Mouse (Mus musculus) stomach, postnatal 0 days (tissue): ENCODE data around the gene Mrps33. TPM values are rescaled to one million over a fixed set of nuclear protein-coding genes. Genes with fewer than 3 reads are reported as not detected.

Experiments used
- ATAC-seq: fragments of 200-750 bp; cut with Nextera tagmentation; 2 replicates; pipeline ENCODE4 v1.8.0; 2017; ENCODE audit not compliant: low FRiP score, low TSS enrichment
- DNase-seq: peaks from one replicate; pipeline ENCODE4 v3.0.0-alpha.2; 2016; ENCODE audit warnings: low spot score
- H3K27ac ChIP-seq: fragments of 300-500 bp; sonication (generic); replicated peaks from 2 replicates; pipeline ENCODE4 v1.5.1; 2014; ENCODE audit warnings: mild to moderate bottlenecking, control low read depth
- H3K27me3 ChIP-seq: fragments of 300-500 bp; sonication (generic); 2 replicates; pipeline ENCODE4 v1.6.1; 2014; ENCODE audit warnings: low read length; ENCODE audit not compliant: control insufficient read depth, insufficient read depth
- H3K36me3 ChIP-seq: fragments of 300-500 bp; sonication (generic); 2 replicates; pipeline ENCODE4 v1.6.1; 2014; ENCODE audit warnings: low read length, mixed read lengths; ENCODE audit not compliant: control insufficient read depth, insufficient read depth
- H3K4me1 ChIP-seq: fragments of 300-500 bp; sonication (generic); replicated peaks from 2 replicates; pipeline ENCODE4 v1.6.1; 2014; ENCODE audit warnings: antibody characterized with exemption; ENCODE audit not compliant: control insufficient read depth, insufficient read depth
- H3K4me2 ChIP-seq: fragments of 300-500 bp; sonication (generic); replicated peaks from 2 replicates; pipeline ENCODE4 v1.6.1; 2014; ENCODE audit warnings: low read depth, mild to moderate bottlenecking, control low read depth, moderate library complexity
- H3K4me3 ChIP-seq: fragments of 300-500 bp; sonication (generic); 2 replicates; pipeline ENCODE4 v1.5.1; 2014; ENCODE audit warnings: low read depth, low read length, control low read depth
- H3K9ac ChIP-seq: fragments of 300-500 bp; sonication (generic); 2 replicates; pipeline ENCODE4 v1.6.1; 2014; ENCODE audit warnings: mild to moderate bottlenecking, low read length, control low read depth, mixed read lengths
- H3K9me3 ChIP-seq: fragments of 300-500 bp; sonication (generic); 2 replicates; pipeline ENCODE4 v1.6.1; 2016; ENCODE audit warnings: low read length; ENCODE audit not compliant: control insufficient read depth
- CTCF ChIP-seq: IDR thresholded peaks from 2 replicates; pipeline ENCODE4 v1.5.1; 2016; ENCODE audit warnings: antibody characterized with exemption, low read depth, mild to moderate bottlenecking, moderate library complexity
- EP300 ChIP-seq: optimal IDR thresholded peaks from 2 replicates; pipeline ENCODE3; 2016; ENCODE audit warnings: antibody characterized with exemption
- WGBS: fragments of 180-500 bp; shearing (Covaris S2); extraction: QIAGEN DNeasy Blood & Tissue Kit; methylation state at CpG from one replicate; pipeline ENCODE4 v1.1.7; 2014; 5-methylcytosine and 5-hydroxymethylcytosine counted together
- polyA plus RNA-seq: library from polyadenylated mRNA; unstranded; fragments of >200 nt; fragmentation: Nextera tagmentation; extraction: Ambion mirVana; gene quantifications from 2 replicates; pipeline ENCODE4 v1.2.1, GENCODE M21; 2015

The Mrps33 gene
- polyA plus RNA-seq, 1 experiment from 2014 or later = 151 TPM

DNA sequence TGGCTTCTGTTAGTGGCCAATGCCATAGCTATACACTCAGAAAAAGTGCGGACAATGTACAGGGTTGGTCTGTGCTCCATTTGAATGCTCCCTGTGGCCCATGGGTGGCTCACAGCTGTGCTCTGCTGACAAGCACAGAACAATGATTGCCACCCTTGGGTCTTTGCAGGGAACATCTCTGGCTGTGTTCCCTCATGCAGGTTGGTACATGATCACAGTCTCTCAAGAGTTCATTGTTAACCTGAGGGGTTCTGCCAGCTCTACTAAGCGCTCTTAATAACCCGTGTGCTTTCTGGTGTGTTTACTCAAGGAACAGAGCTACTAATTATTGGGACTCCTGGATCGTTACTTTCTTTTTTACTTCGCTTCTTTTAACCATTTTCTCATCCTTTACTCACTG is 24.8 kb downstream of the Mrps33 start:
- H3K4me2 ChIP-seq = no peak overlapping the region
- WGBS = 63% methylated on average over 5 of the region's 5 CpGs
- no peak overlapping the region for H3K27ac ChIP-seq
- H3K9me3 ChIP-seq = no peaks in the 10 kb centered on the region
- H3K4me3 ChIP-seq = no peak overlapping the region
- no peaks in the 10 kb centered on the region for H3K4me1 ChIP-seq
- no peak for TF ChIP-seq CTCF
- no peak for TF ChIP-seq EP300
- H3K9ac ChIP-seq = no peak overlapping the region
- no peaks in the 10 kb centered on the region for H3K36me3 ChIP-seq
- DNase-seq (no peak), ATAC-seq (no peak)
- no peaks in the 10 kb centered on the region for H3K27me3 ChIP-seq

DNA sequence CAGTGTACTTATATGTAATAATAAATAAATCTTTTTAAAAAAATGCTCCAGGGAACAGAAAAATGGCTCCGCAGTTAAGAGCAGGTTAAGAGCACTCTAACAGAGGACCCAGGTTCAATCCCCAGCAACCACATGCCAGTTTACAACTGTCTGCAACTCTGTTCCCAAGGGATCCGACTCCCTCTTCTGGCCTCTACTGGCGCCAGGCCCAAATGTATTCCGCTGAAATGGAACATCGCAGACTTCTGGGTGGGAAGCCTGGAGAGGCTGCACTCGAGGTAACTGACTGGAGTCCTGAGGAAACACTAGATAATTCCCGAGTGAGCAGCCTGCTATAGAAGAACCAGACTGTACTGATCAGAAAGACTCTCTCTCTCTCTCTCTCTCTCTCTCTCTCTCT is 27.3 kb downstream of the Mrps33 start:
- no peak for DNase-seq
- TF ChIP-seq EP300 (no peak), CTCF (no peak)
- 68% methylated on average over 7 of the region's 7 CpGs for WGBS
- H3K9ac ChIP-seq = no peak overlapping the region
- no peak overlapping the region for H3K4me2 ChIP-seq
- H3K27me3 ChIP-seq = no peaks in the 10 kb centered on the region
- H3K27ac ChIP-seq = no peak overlapping the region
- H3K4me1 ChIP-seq = no peaks in the 10 kb centered on the region
- H3K9me3 ChIP-seq = no peaks in the 10 kb centered on the region
- H3K36me3 ChIP-seq = no peaks in the 10 kb centered on the region
- no peak overlapping the region for H3K4me3 ChIP-seq
- ATAC-seq = no peak

- Histone ChIP-seq H3K4me1 (no peaks in the 10 kb centered on the region), H3K36me3 (no peaks in the 10 kb centered on the region), H3K9me3 (no peaks in the 10 kb centered on the region), H3K27ac (no peak overlapping the region), H3K27me3 (no peaks in the 10 kb centered on the region), H3K4me3 (no peak overlapping the region), H3K9ac (no peak overlapping the region), H3K4me2 (no peak overlapping the region)
- no peak for TF ChIP-seq EP300
- TF ChIP-seq CTCF = peak; percentile 73
- no peak for DNase-seq
- ATAC-seq = peak; percentile 20; the same call in 1 of the 2 replicates
- WGBS = 34% methylated on average over 3 of the region's 3 CpGs
These were observed 28.2 kb downstream of the Mrps33 start for GRCm38 (mm10) chr6:39782618-39783017.

- H3K9me3 ChIP-seq = no peaks in the 10 kb centered on the region
- no peaks in the 10 kb centered on the region for H3K4me1 ChIP-seq
- TF ChIP-seq EP300 (no peak), CTCF (no peak; the same call in 1 of the 2 replicates)
- no peaks in the 10 kb centered on the region for H3K36me3 ChIP-seq
- ATAC-seq (peak; percentile 90), DNase-seq (peak; percentile 53)
- 42% methylated on average over 17 of the region's 17 CpGs for WGBS
- peak overlapping the region; percentile 61 for H3K4me2 ChIP-seq
- H3K4me3 ChIP-seq = peak overlapping the region; percentile 20
- peak overlapping the region; percentile 53; the same call in 1 of the 2 replicates for H3K27ac ChIP-seq
- no peaks in the 10 kb centered on the region for H3K27me3 ChIP-seq
- H3K9ac ChIP-seq = no peak overlapping the region
These were observed 28.8 kb downstream of the Mrps33 start for GRCm38 (mm10) chr6:39781766-39782530.

GRCm38 (mm10) chr6:39780857-39781666 is 29.7 kb downstream of the Mrps33 start:
- Histone ChIP-seq H3K36me3 (no peaks in the 10 kb centered on the region), H3K4me2 (peak overlapping the region; percentile 61), H3K4me1 (no peaks in the 10 kb centered on the region), H3K27me3 (no peaks in the 10 kb centered on the region), H3K27ac (peak overlapping the region; percentile 67), H3K9ac (peak overlapping the region; percentile 45), H3K4me3 (peak overlapping the region; percentile 20), H3K9me3 (no peaks in the 10 kb centered on the region)
- DNase-seq = peak; percentile 43
- peak; percentile 39 for ATAC-seq
- no peak for TF ChIP-seq EP300
- no peak for TF ChIP-seq CTCF
- 5% methylated on average over 18 of the region's 18 CpGs for WGBS
